Mouse (Mus musculus) megakaryocyte-erythroid progenitor cell, adult 5 weeks (primary cell): Measurements from ENCODE around the gene Tmprss11e. TPM values are rescaled to one million over a fixed set of nuclear protein-coding genes. Genes with fewer than 3 reads are reported as not detected.

Experiments used
- polyA plus RNA-seq: library from polyadenylated mRNA; stranded (reverse); fragments of >175 nt; gene quantifications from 2 replicates; pipeline ENCODE4 v1.2.3, GENCODE M21; 2012

Tmprss11e gene
- polyA plus RNA-seq, result not detected in 2 replicates

DNA sequence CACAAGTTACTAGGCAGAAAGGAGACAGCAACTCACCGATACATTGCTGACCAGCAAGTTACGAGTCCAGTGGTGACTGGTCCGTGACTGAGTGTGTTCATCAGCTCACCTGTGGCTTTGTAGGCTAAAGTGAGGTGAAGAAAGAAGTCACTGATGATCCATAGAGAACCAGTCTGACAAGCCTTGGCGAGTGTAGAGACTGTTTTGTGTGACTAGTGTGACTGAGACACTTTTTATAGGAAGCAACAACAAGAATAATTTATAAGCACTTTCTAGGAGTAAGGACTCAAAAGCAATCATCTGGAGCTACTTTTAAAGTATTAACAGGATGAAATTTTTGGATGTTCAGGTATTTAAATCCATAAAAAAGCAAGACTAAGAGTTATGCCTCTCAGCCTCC lies at the start of gene Tmprss11e:
TSS of gene Tmprss11e (minus strand) at position 101 of the 400 bp plus-strand sequence.

DNA sequence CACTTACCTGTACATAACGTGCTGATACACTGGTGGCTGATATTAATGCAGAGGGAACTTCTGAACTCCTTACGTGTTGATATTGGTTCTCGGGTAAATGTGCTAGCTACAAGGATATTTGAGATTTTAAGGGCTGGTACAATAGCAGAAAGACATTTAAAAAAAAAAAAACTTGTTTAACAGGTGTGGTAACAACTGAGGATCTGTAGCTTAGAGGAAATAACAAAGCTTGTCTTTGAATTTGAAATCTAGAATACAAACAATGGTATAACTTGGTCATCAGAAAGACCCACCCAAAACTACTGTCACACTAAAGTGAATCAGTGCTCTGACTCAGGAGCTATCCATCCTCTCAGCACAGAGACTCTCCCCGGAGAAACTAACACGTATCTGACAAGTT lies 69.4 kb downstream of the Tmprss11e start, which contains the start of gene Tmprss11b:
TSS of gene Tmprss11b (minus strand) at position 101 of the 400 bp plus-strand sequence.

Other genes with a start within 250 kb of the Tmprss11e start
- gene Tmprss11g, start 227.2 kb downstream of the Tmprss11e start, polyA plus RNA-seq, result not detected in 2 replicates
- gene Tmprss11f, start 113.4 kb downstream of the Tmprss11e start, polyA plus RNA-seq, result not detected in 2 replicates
- not detected in 2 replicates for gene Tmprss11b, start 69.5 kb downstream of the Tmprss11e start, polyA plus RNA-seq
- 26.3 and 43.5 TPM in 2 replicates for gene Ythdc1, start 58.4 kb upstream of the Tmprss11e start, polyA plus RNA-seq
- gene Ugt2b34, start 161.1 kb upstream of the Tmprss11e start, polyA plus RNA-seq, result not detected in 2 replicates
- 0.02 TPM in 1 of 2 replicates, not detected in the other for gene Ugt2b1, start 180.7 kb upstream of the Tmprss11e start, polyA plus RNA-seq